Mouse (Mus musculus): Measurements from ENCODE around the gene Lrrc74a. TPM values are rescaled to one million over a fixed set of nuclear protein-coding genes. Genes with fewer than 3 reads are reported as not detected.

Gene Lrrc74a
- total RNA-seq, 2 experiments from 2014 or later: not detected

DNA sequence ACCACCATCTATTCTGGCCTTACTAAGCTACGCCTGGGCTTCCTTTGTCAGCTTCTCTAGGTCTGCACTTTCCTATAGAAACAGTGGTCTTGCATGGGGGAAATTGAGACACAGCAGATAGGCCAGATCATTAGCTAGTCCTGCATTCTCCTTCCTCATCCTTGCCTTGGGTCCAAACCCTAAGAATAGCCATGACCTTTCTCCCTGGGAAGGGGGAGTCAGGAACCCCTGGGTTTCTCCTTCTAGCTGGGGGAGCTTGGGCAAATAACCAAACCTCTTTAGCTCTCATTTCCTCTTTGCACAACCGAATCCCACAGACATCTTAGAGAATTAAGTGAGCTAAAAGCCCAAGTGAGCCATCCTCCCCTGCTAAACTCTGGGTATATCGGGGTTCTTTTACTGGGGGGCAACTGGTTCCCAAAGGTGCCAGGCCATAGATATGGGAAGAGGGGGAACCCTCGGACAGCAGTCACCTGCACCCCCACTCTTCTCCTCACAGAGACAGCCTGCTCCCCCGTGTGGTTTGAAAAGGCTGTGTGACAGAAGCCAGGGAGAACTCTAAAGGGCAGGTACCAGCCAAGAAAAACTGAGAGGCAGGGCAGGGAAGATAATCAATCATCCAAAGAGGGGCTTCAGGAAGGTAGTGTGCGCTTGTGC, 69.6 kb downstream of the Lrrc74a start:
- ATAC-seq (replicated peaks; ENCODE audit: poor library complexity): peak; percentile 10; the same call in 1 of the 2 replicates

DNA sequence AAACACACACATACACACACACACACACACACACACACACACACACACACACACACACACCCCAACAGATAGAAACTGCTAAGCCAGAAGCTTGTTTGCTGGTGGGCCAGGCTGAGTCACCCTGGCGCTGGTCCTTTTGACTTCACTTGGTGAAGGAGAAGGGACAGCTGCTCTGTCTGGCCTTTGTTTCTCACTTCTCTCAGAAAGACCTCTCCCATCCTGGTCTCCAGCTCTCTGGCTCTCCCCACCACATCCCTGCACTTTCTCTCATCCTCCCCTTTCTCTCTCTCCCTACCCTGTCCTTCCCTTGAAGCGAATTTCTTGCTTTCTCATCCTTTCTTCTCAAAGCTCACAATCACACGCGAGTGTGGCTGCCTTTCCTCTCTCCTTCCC, 70.1 kb downstream of the Lrrc74a start:
- ATAC-seq (replicated peaks; ENCODE audit: poor library complexity): no peak

DNA sequence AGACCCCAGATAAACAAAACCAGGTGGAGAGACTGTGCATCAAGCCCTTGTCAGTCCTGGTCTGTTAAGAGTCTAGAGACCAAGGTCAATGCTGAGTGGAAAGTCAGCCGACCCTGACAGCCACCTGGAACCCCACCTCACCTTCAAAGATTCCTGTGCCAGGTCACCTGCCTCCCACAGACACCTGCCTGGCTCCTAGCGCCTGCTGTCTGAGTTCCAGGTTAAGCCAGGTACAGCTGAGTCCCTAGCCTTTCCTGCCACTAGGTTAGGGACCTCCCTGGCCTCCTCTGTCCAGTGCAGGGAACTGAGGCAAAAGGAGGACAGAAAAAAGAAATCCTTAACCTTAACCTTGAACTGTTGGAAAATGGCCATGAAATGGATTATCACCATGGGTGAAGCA, 70.7 kb downstream of the Lrrc74a start:
- no peak for ATAC-seq (replicated peaks; ENCODE audit: poor library complexity)

DNA sequence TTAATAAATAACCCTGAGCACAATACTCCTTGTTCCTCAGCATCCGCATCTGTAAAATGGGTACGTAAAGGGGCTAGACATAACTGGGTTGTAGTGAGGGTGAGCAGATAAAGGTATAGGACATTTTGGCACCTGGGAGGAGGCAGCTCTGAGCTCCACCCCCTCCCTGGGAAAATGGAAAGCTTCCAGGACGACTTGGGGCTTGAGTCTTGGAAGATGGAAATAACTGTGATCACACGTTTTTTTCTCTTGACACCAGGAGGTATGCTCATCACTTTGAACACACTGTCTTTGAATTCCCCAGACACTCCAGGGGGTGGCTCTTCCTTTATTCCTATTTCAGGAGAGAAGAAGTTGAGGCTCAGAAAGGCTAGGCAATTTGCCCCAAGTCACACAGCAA, 71.1 kb downstream of the Lrrc74a start:
- ATAC-seq (replicated peaks; ENCODE audit: poor library complexity): no peak

DNA sequence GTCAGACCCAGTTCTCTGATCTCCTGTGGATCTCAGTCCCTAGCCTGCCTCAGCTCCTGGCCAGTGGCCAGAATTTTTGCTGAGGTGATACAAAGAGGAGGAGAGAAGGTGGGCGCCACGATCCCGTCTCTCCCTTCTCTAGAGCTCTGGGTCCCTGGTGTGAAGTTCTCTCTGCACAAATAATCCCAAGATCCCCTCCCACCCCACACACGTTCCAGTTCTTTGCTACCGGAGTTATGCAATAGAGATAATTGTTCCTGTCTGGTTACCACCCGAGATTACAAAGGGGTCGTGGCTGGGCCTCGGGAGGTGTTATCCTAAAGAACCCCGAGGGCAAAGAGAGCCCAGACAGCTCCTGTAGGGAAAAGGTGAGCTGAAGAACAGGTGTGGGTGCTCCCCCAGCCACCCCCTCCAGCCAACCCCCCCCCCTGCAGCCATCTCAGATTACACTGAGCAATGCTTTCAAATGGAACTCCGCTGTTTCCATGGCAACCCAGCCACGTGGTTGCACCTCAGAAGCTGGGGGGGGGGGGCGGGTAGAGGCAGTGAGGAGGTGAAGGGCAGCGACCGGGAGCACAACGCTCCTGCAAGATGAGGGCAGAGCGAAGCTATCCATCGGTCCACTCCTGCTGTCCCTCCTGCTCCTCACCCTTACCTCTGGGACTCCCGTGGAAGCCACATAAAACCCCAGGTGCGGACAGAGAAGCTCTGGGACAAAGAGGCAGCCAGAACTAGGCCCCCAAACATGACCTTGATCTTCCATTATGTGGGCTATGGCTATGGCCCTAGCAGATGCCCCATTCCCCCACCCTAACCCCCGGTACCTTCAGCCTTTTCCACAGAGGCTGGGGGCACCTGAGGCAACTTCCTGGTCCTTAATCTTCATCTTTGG, 72.1 kb downstream of the Lrrc74a start:
- ATAC-seq (replicated peaks; ENCODE audit: poor library complexity): no peak

DNA sequence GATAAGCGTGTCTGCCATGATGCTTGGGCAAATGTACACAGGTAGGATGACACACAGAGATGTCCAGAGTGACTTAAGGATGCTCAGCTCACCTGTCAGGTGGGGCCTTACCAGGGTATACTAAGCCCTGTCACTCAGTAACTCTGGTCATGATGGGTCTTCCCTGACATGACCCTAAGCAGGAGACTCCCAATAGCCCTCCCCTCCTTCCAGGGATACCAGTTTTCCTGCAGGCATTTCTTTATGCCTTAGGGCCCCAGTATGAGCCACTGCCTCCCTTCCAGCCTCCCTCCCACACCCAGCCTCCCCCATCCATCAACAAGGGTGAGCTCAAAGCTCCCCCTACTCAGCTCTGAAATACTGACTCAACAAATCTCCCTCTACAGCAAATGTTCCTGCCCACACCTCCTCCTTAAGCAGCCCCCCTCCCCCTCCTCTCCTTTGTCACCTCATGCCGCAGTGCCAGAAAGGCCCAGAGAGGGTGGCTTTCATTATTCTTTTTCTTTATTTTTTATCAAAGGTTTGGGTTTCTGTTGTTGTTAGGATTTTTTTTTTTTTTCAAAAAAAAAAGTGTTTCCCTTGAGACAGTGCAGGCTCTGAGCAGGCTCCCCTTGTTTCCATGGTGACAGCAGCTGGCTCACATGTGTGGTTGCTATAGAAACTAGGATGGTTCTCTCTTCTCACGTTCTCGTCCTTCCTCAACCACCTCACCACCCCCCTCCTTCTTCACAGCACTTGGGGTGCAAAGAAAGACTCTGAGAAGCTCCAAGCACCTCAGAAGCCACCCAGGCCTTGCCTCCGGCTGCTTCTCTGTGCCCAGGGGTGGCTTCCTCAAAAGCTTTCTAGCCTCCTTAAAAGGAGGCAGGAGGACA, 73.0 kb downstream of the Lrrc74a start:
- ATAC-seq (replicated peaks; ENCODE audit: poor library complexity): 0 out of 2 replicates have a peak, but pooled peaks have one; percentile 1

DNA sequence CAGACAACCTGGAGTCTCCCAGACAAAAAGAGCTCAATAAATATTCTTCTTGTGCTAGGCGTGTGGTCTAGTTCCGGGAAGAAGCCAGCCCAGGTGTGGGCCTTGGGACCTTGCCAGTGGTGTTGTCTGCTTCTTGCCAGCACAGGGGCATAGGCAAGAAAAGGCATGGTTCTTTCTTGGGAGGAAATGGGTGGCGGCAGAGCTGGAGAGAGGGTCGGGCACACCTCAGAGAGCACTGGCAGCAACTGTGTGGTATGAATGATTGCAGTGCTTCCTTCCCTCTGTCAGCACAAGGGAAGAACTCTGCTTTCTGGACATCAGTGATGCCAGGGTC, 73.6 kb downstream of the Lrrc74a start:
- no peak for ATAC-seq (replicated peaks; ENCODE audit: poor library complexity)

DNA sequence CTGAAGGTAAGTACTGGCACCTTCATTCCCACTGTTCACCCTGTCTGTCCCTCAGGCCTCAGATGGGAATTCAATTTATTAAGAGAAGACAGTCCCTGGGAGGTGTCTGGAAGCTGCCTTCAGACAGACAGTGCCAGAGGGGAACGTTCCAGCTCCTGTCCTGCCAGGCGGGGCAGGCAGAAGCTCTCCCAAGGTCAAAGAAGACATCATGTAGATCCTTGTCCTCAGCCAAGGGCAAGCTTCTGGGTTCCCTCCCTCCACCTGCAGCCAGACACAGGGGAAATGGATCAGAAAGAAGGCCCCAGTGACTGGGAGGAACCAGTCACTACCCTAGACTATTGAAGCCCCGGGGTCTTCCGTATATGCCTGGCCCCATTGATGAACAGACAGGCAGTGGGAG, 74.7 kb downstream of the Lrrc74a start:
- ATAC-seq (replicated peaks; ENCODE audit: poor library complexity): no peak

DNA sequence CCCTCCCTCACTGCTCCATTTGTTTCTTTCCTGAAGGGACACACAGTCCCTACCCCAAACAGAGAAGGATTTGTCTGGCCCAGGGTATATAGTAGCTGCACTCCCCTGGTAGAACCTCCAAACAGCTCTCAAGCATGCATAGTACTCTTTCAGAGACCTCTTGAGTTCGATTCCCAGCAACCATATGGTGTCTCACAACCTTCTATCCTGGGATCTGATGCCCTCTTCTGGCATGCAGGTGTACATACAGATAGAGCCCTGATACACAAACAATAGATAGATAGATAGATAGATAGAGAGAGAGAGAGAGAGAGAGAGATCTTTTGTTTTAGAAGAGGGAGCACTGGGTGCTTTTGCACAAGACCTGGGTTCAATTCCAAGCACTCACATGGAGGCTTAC, 75.9 kb downstream of the Lrrc74a start:
- no peak for ATAC-seq (replicated peaks; ENCODE audit: poor library complexity)

DNA sequence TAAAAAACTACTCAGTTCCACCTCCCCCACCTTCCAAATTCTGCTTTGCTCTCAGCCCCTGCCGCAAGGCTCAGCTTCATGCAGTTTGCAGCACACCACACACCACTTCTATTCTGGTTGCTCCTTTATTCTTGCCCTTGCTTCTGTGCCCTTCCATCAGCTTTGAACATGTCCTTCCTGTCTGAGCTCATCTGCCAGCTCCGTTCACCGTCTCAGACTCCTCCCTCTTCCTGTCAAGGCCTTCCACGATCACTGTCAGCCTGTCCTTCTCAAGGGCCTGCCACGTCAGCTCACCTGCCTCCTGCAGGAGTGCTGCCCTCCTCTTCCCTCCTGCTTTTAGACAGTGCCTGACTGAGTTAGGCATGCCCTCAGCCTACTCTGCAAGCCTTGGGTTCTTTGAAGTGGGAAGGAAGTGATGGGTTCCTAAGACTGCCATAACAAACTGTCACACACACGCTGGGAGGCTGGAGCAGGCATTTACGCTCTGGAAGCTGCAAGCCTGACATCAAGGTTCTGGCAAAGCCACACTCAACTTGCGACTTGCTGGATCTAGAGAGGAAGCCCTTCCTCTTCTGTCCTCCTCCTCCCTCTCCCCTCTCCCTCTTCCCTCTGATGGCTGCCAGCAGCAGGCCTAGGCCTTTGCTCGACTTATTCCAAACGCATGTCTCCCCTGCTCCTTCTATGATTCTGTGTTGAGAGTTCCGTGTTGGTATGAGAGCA, 76.7 kb downstream of the Lrrc74a start:
- peak; percentile 74 for ATAC-seq (replicated peaks; ENCODE audit: poor library complexity)

DNA sequence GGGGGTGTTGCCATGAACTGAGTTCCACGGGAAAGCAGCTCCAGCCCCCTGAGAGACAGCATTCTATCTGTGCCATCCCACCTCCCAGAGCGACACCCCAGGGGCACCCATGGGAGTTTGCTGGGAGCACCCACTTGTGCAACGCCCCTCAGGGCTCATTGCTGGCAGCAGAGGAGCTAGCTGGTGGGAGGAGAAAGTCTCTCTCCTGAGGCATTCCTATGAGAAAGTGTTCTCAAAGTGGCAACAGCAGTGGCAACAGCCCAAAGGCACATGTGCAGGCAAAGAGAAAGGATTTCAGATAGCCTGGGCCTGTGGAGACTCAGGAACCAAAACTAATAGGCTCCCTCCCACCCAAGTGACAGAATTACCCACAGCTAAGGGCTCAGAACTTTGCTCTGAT, 78.6 kb downstream of the Lrrc74a start:
- ATAC-seq (replicated peaks; ENCODE audit: poor library complexity): no peak

Other genes starting within 250 kb of the Lrrc74a start
- 0.07 and 0.10 TPM in 2 replicates for gene Vash1, start 55.7 kb upstream of the Lrrc74a start, total RNA-seq (2015)
- 0.54 and 0.91 TPM in 2 replicates for gene Vash1, start 55.7 kb upstream of the Lrrc74a start, total RNA-seq (2017)
- gene Angel1, start 7.9 kb upstream of the Lrrc74a start, total RNA-seq (2015): 3.1 TPM in 2 replicates
- gene Angel1, start 7.9 kb upstream of the Lrrc74a start, total RNA-seq (2017): 0.62 and 2.7 TPM in 2 replicates
- gene Irf2bpl, start 150.4 kb downstream of the Lrrc74a start, total RNA-seq (2015): 1.4 and 1.8 TPM in 2 replicates
- 1.6 and 1.7 TPM in 2 replicates for gene Irf2bpl, start 150.4 kb downstream of the Lrrc74a start, total RNA-seq (2017)
- 16.7 and 22.0 TPM in 2 replicates for gene Cipc, start 212.7 kb downstream of the Lrrc74a start, total RNA-seq (2015)
- 17.6 and 23.7 TPM in 2 replicates for gene Cipc, start 212.7 kb downstream of the Lrrc74a start, total RNA-seq (2017)